Mouse (Mus musculus) gastrocnemius, adult 18-20 months (tissue): ENCODE measurements around the gene Chrm3. TPM values are rescaled to one million over a fixed set of nuclear protein-coding genes. Genes with fewer than 3 reads are reported as not detected.

Source experiments
- DNase-seq: peaks from one replicate; pipeline ENCODE4 v3.0.0; 2021; ENCODE audit warnings: low spot score
- total RNA-seq, 2 experiments: library from RNA; stranded (reverse); gene quantifications; 2 replicates each; pipeline ENCODE4 v1.2.3; 2021

Gene Chrm3
- total RNA-seq, 2 experiments from 2014 or later = 0.25 to 0.33 TPM

GRCm38 (mm10) chr13:9897231-9897630 is 463.4 kb downstream of the Chrm3 start:
- DNase-seq = no peak

- no peak for DNase-seq
These were observed 465.5 kb downstream of the Chrm3 start for GRCm38 (mm10) chr13:9895045-9895625.

- DNase-seq = no peak
These were observed 469.6 kb downstream of the Chrm3 start for GRCm38 (mm10) chr13:9891088-9891487.

GRCm38 (mm10) chr13:9890460-9890859 is 470.2 kb downstream of the Chrm3 start:
- no peak for DNase-seq

- DNase-seq = no peak
These were observed 470.7 kb downstream of the Chrm3 start for GRCm38 (mm10) chr13:9889954-9890353.

GRCm38 (mm10) chr13:9888284-9888683 is 472.4 kb downstream of the Chrm3 start:
- DNase-seq = no peak

- DNase-seq = no peak
These were observed 473.4 kb downstream of the Chrm3 start for GRCm38 (mm10) chr13:9887261-9887660.

- DNase-seq = no peak
These were observed 474.0 kb downstream of the Chrm3 start for GRCm38 (mm10) chr13:9886465-9887135.

GRCm38 (mm10) chr13:9882362-9883282 is 478.0 kb downstream of the Chrm3 start:
- peak; percentile 75 for DNase-seq

- no peak for DNase-seq
These were observed 478.7 kb downstream of the Chrm3 start for GRCm38 (mm10) chr13:9881930-9882329.

- DNase-seq = no peak
These were observed 480.2 kb downstream of the Chrm3 start for GRCm38 (mm10) chr13:9880401-9880800.

GRCm38 (mm10) chr13:9878596-9879010 is 482.0 kb downstream of the Chrm3 start:
- no peak for DNase-seq

- no peak for DNase-seq
These were observed 487.3 kb downstream of the Chrm3 start for GRCm38 (mm10) chr13:9873377-9873776.

GRCm38 (mm10) chr13:9866161-9866560 is 494.5 kb downstream of the Chrm3 start:
- DNase-seq = no peak

- no peak for DNase-seq
These were observed 513.1 kb downstream of the Chrm3 start for GRCm38 (mm10) chr13:9847515-9847914.

- DNase-seq = peak; percentile 59
These were observed 513.9 kb downstream of the Chrm3 start for GRCm38 (mm10) chr13:9846543-9847434.

GRCm38 (mm10) chr13:9834146-9834679 is 526.4 kb downstream of the Chrm3 start:
- peak; percentile 62 for DNase-seq

- DNase-seq = peak; percentile 7
These were observed 534.4 kb downstream of the Chrm3 start for GRCm38 (mm10) chr13:9826227-9826626.
